Mouse (Mus musculus): Measurements from ENCODE around the gene Stc2. TPM values are rescaled to one million over a fixed set of nuclear protein-coding genes. Genes with fewer than 3 reads are reported as not detected.

The Stc2 gene
- 1.6 and 2.1 TPM in 2 replicates for polyA plus RNA-seq (2016; fragmentation: Nextera tagmentation; extraction: Ambion mirVana)

DNA sequence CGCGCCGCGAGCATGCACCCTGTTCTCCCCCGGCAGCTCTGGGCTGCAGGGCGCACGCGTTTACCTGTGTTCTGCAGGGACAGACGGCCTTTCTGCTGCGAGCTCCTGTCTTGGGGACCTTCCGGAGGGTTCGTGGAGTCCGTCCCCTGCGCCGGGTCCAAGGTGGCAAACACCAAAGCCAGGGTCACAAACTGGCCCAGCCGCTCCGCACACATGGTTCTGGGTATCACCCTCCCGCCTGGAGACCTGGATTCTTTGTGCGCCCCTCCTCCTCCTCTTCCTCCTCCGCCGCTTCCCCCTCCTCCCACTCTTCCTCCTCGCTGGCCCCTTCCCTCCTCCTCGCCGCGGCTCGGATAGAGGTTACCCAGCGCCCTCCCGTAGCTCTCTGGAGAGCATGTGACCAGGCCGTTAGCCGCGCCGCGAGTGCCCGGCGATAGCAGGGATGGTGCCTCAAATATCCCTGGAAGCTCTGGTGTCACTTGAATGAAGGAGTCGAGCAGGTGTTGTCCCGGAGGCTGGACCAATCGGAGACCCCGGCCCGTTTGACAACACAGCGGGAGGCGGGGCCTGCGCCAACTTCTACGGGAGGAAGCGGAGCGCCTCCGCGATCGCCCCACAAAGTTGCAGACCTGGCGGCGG is at the start of gene Stc2:
Gene Stc2 (minus strand): TSS at position 427 of the 639 bp plus-strand sequence.
- under 1% methylated on average over 50 of the region's 51 CpGs for WGBS
- Histone ChIP-seq H3K27me3 (peaks cover 41% of the 10 kb centered on the region), H3K9me3 (no peaks in the 10 kb centered on the region), H3K27ac (0 out of 2 replicates have a peak within 1 kb of the TSS, but pooled peaks have one; percentile 1), H3K36me3 (replicated peaks) (no peaks in the 10 kb centered on the region), H3K4me1 (peaks cover 31% of the 10 kb centered on the region), H3K9ac (peak within 1 kb of the TSS; percentile 53), H3K4me3 (replicated peaks) (peak within 1 kb of the TSS; percentile 55), H3K4me2 (peak within 1 kb of the TSS; percentile 98)
- ATAC-seq (ENCODE audit: low FRiP score): peak; percentile 90

DNA sequence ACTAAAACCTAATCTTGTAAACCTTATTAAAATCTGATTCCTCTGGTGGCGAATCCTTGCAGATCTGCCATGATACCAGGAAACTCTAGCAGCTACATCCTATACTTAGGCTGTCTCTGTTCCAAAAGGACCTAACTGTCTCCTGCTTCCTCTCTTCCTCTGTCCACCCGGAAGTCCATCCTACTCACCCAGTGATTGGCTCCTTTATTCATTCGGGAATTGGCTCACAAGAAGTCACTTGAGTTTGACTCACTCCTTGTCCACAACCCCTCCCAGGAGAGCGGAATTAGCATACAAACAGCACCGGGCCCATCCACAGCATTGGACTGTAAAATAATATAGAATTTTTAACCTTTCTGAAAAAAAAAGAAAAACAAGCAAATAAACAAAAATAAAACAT is 47.2 kb upstream of the Stc2 start:
- H3K9me3 ChIP-seq: no peaks in the 10 kb centered on the region
- no peaks in the 10 kb centered on the region for H3K27me3 ChIP-seq
- no peak overlapping the region for H3K9ac ChIP-seq
- no peak overlapping the region for H3K27ac ChIP-seq
- H3K4me1 ChIP-seq: no peaks in the 10 kb centered on the region
- H3K4me3 ChIP-seq (replicated peaks): no peak overlapping the region
- ATAC-seq (ENCODE audit: low FRiP score): no peak
- 79% methylated on average over 5 of the region's 5 CpGs for WGBS
- H3K4me2 ChIP-seq: no peak overlapping the region
- H3K36me3 ChIP-seq (replicated peaks): no peaks in the 10 kb centered on the region

DNA sequence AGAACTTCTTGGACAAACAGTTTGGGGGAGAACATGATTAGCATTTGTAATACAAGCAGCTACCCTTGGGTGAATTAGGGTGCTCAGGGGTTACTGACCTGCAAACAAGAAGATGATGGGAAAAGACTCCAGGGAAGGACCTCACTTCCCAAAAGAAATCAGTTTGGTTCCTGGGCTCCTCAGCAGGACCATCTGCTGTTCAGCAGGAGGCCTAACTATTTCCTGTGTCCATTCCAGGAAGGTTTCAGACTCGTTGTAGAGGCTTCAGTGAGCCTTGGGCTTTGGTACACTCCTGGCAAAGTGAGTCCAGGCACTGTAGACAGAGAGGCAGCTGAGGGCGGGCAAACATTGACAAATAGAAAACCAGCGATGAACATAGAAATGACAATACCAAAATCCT is 42.5 kb upstream of the Stc2 start:
- H3K27me3 ChIP-seq: no peaks in the 10 kb centered on the region
- no peak overlapping the region for H3K4me2 ChIP-seq
- no peak overlapping the region for H3K4me3 ChIP-seq (replicated peaks)
- H3K4me1 ChIP-seq: no peaks in the 10 kb centered on the region
- no peaks in the 10 kb centered on the region for H3K36me3 ChIP-seq (replicated peaks)
- no peak overlapping the region for H3K27ac ChIP-seq
- ATAC-seq (ENCODE audit: low FRiP score): no peak
- WGBS: 72% methylated on average over 3 of the region's 3 CpGs
- no peak overlapping the region for H3K9ac ChIP-seq
- H3K9me3 ChIP-seq: no peaks in the 10 kb centered on the region

DNA sequence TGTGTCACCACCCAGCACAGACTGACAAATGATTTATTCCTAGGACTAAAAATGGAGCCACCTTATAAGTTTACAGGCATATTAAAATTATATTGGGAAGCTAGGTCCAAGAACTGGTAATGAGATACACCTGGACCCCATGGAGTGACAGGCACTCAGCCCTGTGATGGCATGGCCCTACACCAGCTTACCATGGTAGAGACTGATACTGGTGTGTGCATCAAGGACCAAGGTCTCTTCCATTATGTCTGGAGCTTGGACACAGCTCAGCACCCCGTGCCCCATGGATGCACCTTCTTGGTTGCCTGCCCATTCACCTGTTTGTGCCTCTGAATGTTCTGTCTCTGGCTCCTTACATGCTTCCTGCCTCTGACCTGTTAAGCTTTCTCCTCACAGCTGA is 36.9 kb upstream of the Stc2 start:
- Histone ChIP-seq H3K36me3 (replicated peaks) (no peaks in the 10 kb centered on the region), H3K4me2 (no peak overlapping the region), H3K4me3 (replicated peaks) (no peak overlapping the region), H3K27me3 (no peaks in the 10 kb centered on the region), H3K27ac (no peak overlapping the region), H3K9ac (no peak overlapping the region), H3K4me1 (no peaks in the 10 kb centered on the region), H3K9me3 (no peaks in the 10 kb centered on the region)
- 94% methylated on average over 1 of the region's 1 CpGs for WGBS
- ATAC-seq (ENCODE audit: low FRiP score): no peak

DNA sequence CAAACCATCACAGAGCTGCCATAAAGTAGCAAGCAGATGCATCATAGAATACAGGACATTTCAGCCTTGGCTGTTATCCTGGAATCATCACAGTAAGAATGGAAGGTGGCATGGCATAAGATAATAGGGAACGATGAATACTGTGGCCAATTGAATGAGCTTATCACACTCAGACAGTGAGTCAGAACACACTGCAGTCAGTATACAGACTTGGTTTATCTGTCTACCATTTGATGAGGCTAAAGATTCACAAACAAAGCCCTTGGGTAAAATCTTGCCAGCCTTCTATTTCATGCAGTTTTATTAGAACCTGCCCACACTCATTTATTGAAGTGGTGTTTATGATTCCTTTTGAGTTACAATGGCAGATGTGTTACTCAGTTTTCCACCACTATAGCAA is 33.2 kb upstream of the Stc2 start:
- no peaks in the 10 kb centered on the region for H3K36me3 ChIP-seq (replicated peaks)
- no peak overlapping the region for H3K27ac ChIP-seq
- WGBS: 88% methylated on average over 1 of the region's 1 CpGs
- H3K9me3 ChIP-seq: no peaks in the 10 kb centered on the region
- H3K4me3 ChIP-seq (replicated peaks): no peak overlapping the region
- no peaks in the 10 kb centered on the region for H3K4me1 ChIP-seq
- no peak for ATAC-seq (ENCODE audit: low FRiP score)
- H3K9ac ChIP-seq: no peak overlapping the region
- no peak overlapping the region for H3K4me2 ChIP-seq
- H3K27me3 ChIP-seq: no peaks in the 10 kb centered on the region

DNA sequence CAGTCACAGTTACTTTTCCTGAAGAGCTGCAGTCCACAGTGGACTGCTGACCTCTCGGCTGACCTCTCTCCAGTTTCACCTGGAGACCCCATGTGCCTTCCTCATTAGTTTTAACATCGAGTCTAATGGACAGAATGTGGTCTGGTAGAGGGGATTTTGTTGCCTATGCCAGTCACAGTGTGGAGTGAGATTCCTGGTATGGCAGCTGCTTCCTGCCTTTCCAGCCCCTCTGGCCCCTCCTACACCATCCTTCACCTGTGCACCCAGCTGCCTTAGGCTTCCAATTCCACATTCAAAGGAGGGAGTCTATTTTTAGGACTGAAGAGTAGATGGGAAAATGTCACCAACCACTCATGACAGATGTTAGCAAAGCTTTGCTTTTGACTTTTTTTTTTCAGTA is 28.7 kb upstream of the Stc2 start:
- WGBS: 84% methylated on average over 2 of the region's 2 CpGs
- Histone ChIP-seq H3K36me3 (replicated peaks) (no peaks in the 10 kb centered on the region), H3K9me3 (no peaks in the 10 kb centered on the region), H3K4me2 (no peak overlapping the region), H3K27me3 (no peaks in the 10 kb centered on the region), H3K9ac (no peak overlapping the region), H3K4me3 (replicated peaks) (no peak overlapping the region), H3K27ac (no peak overlapping the region), H3K4me1 (no peaks in the 10 kb centered on the region)
- ATAC-seq (ENCODE audit: low FRiP score): no peak

DNA sequence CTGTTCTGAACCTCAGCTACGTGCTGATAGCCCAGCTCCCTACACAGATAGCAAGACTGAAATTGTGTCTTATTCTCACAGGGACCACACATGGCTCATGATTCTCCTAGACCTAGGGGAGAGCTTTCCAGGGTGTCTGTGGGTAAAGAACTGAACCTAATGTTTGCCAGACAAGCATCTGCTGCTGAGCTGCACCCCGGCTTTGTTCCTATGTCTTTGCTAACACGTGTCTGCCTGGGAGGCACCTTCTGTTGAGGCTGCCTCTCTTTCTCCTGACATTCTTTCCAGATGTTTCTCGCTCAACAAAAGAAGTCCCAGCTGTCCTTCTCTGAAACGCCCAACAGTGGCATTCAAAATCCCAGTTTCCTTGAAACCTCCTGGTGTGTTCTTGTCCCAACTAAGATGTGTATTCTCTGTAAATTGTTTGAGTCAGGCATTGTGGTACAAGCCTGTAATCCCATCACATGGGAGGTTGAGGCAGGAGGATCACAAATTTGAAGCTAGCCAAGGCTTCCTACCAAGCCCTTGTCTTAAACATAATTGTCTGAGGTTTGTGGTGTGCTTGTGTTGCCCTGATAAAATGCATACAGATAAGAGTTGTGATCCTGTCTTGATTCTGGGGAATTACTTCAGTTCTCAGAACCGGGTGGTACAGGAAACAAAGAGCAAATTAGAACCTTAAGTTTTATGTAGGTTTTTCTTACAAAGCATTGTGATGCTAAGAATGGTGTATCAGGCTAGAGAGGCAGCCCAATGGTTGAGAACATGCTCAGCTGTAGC is 27.0 kb upstream of the Stc2 start:
- Histone ChIP-seq H3K9me3 (no peaks in the 10 kb centered on the region), H3K36me3 (replicated peaks) (no peaks in the 10 kb centered on the region), H3K9ac (no peak overlapping the region), H3K4me2 (no peak overlapping the region), H3K27me3 (no peaks in the 10 kb centered on the region), H3K4me1 (no peaks in the 10 kb centered on the region), H3K4me3 (replicated peaks) (no peak overlapping the region), H3K27ac (no peak overlapping the region)
- no peak for ATAC-seq (ENCODE audit: low FRiP score)
- 62% methylated on average over 6 of the region's 6 CpGs for WGBS

DNA sequence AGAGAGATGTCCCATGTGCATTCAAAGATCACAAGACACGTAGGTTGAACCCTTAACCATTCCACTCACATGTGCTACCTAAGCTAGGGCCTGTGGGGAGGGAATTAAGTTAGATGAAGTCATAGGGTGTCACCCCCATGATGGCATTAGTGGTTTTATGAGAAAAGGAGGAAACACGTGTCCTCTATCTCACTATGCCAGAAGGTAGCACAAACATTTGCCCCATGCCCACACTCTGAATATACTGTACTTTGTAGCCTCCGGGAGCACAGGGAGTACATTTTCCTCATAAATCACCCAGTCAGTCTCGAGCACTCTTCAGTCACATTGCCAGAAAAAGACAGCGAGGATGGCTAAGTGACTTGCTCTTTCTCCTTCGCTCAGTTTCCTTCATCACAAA is 24.2 kb upstream of the Stc2 start:
- Histone ChIP-seq H3K4me1 (no peaks in the 10 kb centered on the region), H3K9me3 (no peaks in the 10 kb centered on the region), H3K27me3 (no peaks in the 10 kb centered on the region), H3K36me3 (replicated peaks) (no peaks in the 10 kb centered on the region), H3K4me3 (replicated peaks) (no peak overlapping the region), H3K27ac (no peak overlapping the region), H3K4me2 (no peak overlapping the region), H3K9ac (no peak overlapping the region)
- ATAC-seq (ENCODE audit: low FRiP score): no peak
- WGBS: 85% methylated on average over 6 of the region's 6 CpGs

DNA sequence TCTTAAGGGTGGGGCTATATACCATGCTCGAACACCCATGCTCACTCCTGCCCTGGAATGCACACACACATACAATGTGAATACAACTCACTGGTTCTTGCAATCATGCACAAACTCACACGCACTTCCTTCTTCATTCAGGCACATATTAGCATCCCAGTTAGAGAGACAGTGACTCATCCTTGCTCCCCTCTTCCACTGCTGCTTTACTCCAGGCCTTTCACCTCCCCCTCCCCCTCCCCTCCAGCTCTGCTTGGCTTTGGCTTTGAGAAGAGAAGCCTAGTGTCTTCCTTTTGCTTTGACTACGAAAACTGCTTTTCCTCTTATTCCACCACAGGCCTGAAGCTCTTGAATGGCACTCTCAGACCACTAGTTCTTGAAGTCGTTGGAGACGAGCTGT is 22.5 kb upstream of the Stc2 start:
- Histone ChIP-seq H3K9me3 (no peaks in the 10 kb centered on the region), H3K27me3 (no peaks in the 10 kb centered on the region), H3K9ac (no peak overlapping the region), H3K4me2 (no peak overlapping the region), H3K36me3 (replicated peaks) (no peaks in the 10 kb centered on the region), H3K4me1 (no peaks in the 10 kb centered on the region), H3K4me3 (replicated peaks) (no peak overlapping the region), H3K27ac (no peak overlapping the region)
- WGBS: 77% methylated on average over 5 of the region's 5 CpGs
- ATAC-seq (ENCODE audit: low FRiP score): no peak

DNA sequence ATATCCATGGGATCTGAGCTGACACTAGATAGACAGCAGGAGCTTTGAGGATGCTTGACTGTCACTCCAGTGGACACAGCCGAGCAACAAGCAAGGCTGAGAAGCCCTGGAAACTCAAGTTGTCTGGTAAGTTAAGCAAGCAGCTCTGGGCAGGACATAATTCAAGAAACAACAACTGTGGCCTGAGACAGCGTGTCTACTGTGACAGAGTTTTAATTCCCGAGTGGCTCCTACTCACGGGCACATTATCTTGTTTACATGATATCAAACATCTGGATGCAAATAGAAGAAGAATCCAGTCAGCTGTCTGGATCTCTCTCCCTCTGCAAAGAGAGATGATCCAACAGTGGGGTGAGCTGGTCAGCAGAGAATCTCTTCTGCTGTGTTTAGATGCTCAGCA is 19.0 kb upstream of the Stc2 start:
- ATAC-seq (ENCODE audit: low FRiP score): no peak
- H3K27ac ChIP-seq: no peak overlapping the region

DNA sequence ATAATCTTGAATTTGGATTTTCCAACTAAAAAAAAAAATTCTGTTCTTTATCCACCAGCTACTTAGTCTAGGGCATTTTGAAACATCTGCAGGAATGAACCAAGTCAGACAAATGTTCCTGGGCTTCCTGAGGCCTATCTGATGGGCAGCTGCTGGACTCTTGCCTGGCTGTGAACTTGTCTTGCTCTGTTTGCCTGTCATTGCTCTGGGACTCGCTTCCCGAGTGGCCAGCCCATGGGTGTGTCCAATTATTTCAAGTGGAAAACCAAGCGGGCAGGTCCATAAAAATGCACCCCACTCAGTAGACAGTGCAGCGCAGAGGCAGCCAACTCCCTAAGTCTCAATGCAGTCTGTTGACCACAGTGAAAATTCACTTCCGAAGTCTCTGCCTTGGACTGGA is 17.7 kb upstream of the Stc2 start:
- Histone ChIP-seq H3K4me1 (no peaks in the 10 kb centered on the region), H3K4me3 (replicated peaks) (no peak overlapping the region), H3K27me3 (no peaks in the 10 kb centered on the region), H3K27ac (no peak overlapping the region), H3K4me2 (no peak overlapping the region), H3K9me3 (no peaks in the 10 kb centered on the region), H3K36me3 (replicated peaks) (no peaks in the 10 kb centered on the region), H3K9ac (no peak overlapping the region)
- 91% methylated on average over 5 of the region's 5 CpGs for WGBS
- no peak for ATAC-seq (ENCODE audit: low FRiP score)

More for the DNA sequence above, 19.0 kb upstream of the Stc2 start:
- no peak overlapping the region for H3K4me3 ChIP-seq (replicated peaks)
- no peaks in the 10 kb centered on the region for H3K4me1 ChIP-seq
- no peak overlapping the region for H3K9ac ChIP-seq
- WGBS: 85% methylated on average over 4 of the region's 4 CpGs
- H3K27me3 ChIP-seq: no peaks in the 10 kb centered on the region
- H3K36me3 ChIP-seq (replicated peaks): no peaks in the 10 kb centered on the region
- H3K9me3 ChIP-seq: no peaks in the 10 kb centered on the region
- no peak overlapping the region for H3K4me2 ChIP-seq

DNA sequence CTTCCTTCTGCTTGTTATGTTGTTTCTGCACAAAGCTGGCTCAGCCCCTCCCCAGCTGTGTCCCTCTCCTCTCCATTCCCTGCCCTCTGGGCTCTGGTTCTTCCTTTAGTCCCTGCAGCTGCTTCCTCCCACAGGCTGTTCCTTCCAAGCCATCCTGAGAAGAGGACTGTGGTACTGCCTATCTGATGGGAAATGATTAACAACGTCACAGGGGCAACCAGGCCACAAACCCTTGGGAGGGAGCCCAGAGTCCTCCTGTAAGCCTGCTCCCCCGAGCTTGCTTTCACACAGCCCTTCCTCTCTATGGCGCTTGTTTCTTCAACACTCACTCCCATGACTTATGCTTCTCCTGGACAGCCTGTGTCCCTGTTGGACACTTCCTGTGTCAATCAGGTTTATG is 16.7 kb upstream of the Stc2 start:
- Histone ChIP-seq H3K4me1 (no peaks in the 10 kb centered on the region), H3K4me3 (replicated peaks) (no peak overlapping the region), H3K27me3 (no peaks in the 10 kb centered on the region), H3K9ac (no peak overlapping the region), H3K27ac (no peak overlapping the region), H3K36me3 (replicated peaks) (no peaks in the 10 kb centered on the region), H3K9me3 (no peaks in the 10 kb centered on the region), H3K4me2 (no peak overlapping the region)
- ATAC-seq (ENCODE audit: low FRiP score): no peak
- WGBS: 82% methylated on average over 3 of the region's 3 CpGs

DNA sequence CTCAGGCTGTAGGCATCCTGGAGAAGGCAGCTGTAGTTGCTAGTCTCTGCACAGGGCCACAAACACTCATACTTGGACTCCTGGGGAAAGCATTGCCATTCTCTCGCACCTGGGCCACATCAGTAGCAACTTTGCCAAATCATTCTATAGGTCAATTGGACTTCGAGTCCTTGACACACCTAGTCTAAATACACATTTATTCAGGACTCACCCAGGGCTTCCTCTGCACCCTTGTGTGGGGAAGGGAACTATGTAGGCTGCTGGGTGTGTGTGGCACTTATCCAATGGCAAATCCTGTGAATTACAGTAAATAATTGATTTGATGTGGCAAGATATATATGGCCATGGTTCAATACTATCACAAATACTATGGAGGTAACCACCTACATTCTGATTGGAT is 14.1 kb upstream of the Stc2 start:
- no peak for ATAC-seq (ENCODE audit: low FRiP score)
- Histone ChIP-seq H3K36me3 (replicated peaks) (no peaks in the 10 kb centered on the region), H3K27ac (no peak overlapping the region), H3K27me3 (no peaks in the 10 kb centered on the region), H3K4me3 (replicated peaks) (no peak overlapping the region), H3K9me3 (no peaks in the 10 kb centered on the region), H3K9ac (no peak overlapping the region), H3K4me1 (no peaks in the 10 kb centered on the region), H3K4me2 (no peak overlapping the region)
- 87% methylated on average over 2 of the region's 2 CpGs for WGBS

Data from forebrain, embryonic 12.5 days (tissue).